Mouse (Mus musculus): ENCODE results near the gene Bcr. TPM values are rescaled to one million over a fixed set of nuclear protein-coding genes. Genes with fewer than 3 reads are reported as not detected.
A peak's percentile ranks its signal among the peaks of the same experiment; 100 is the strongest.

The Bcr gene
- polyA plus RNA-seq, 1 experiment from 2014 or later, result 38.8 TPM

GRCm38 (mm10) chr10:75055672-75056071 lies 4.7 kb upstream of the Bcr start:
- no peak for DNase-seq (ENCODE audit: low read depth, low spot score)
- no peak for ATAC-seq
- TF ChIP-seq CTCF (IDR thresholded peaks at IDR 0.05), result no peak
- ChIA-PET CTCF (interaction anchor here (0.6 to 5.4 kb wide), 3 partner anchors 9 to 105 kb away, joined by 3 to 99 read pairs (median 3); no protein-coding TSS in a partner anchor), POLR2A (no interaction called here)
- in situ Hi-C loops (cut with MboI; ENCODE audit: low pct_unique_long_range_greater_than_20kb), result loop anchor here (5.0 to 25.0 kb wide), 2 partner anchors 97 to 382 kb away; no protein-coding TSS in a partner anchor
- H3K27me3 ChIP-seq, result no peaks in the 10 kb centered on the region

- no peak for ATAC-seq
- ChIA-PET POLR2A (no interaction called here), CTCF (interaction anchor here (0.6 to 5.4 kb wide), 3 partner anchors 9 to 104 kb away, joined by 3 to 99 read pairs (median 3); no protein-coding TSS in a partner anchor)
These were observed 4.1 kb upstream of the Bcr start for GRCm38 (mm10) chr10:75056255-75056654.

GRCm38 (mm10) chr10:75058336-75058735 lies 2.1 kb upstream of the Bcr start:
- CTCF ChIA-PET, result interaction anchor here (0.6 to 5.4 kb wide), 5 partner anchors 69 to 197 kb away, joined by 3 to 99 read pairs (median 6); no protein-coding TSS in a partner anchor
- TF ChIP-seq CTCF (IDR thresholded peaks at IDR 0.05), result no peak
- no peak for ATAC-seq
- in situ Hi-C loops (cut with MboI; ENCODE audit: low pct_unique_long_range_greater_than_20kb), result loop anchor here (5.0 to 25.0 kb wide), 2 partner anchors 94 to 379 kb away; no protein-coding TSS in a partner anchor
- POLR2A ChIA-PET, result interaction anchor here (0.7 to 2.8 kb wide), 3 partner anchors 14 to 93 kb away, joined by 3 to 14 read pairs (median 4); no protein-coding TSS in a partner anchor
- no peaks in the 10 kb centered on the region for H3K27me3 ChIP-seq
- no peak for DNase-seq (ENCODE audit: low read depth, low spot score)

More at GRCm38 (mm10) chr10:75056255-75056654, 4.1 kb upstream of the Bcr start:
- no peak for TF ChIP-seq CTCF (IDR thresholded peaks at IDR 0.05)
- in situ Hi-C loops (cut with MboI; ENCODE audit: low pct_unique_long_range_greater_than_20kb), result loop anchor here (5.0 to 25.0 kb wide), 2 partner anchors 96 to 381 kb away; no protein-coding TSS in a partner anchor
- DNase-seq (ENCODE audit: low read depth, low spot score), result no peak
- no peaks in the 10 kb centered on the region for H3K27me3 ChIP-seq

GRCm38 (mm10) chr10:75058761-75059395 lies 1.5 kb upstream of the Bcr start:
- DNase-seq (ENCODE audit: low read depth, low spot score) (no peak), ATAC-seq (no peak)
- no peaks in the 10 kb centered on the region for H3K27me3 ChIP-seq
- no peak for TF ChIP-seq CTCF (IDR thresholded peaks at IDR 0.05)
- ChIA-PET POLR2A (interaction anchor here (0.6 to 2.8 kb wide), 5 partner anchors 15 to 92 kb away, joined by 3 to 14 read pairs (median 4); no protein-coding TSS in a partner anchor), CTCF (interaction anchor here (0.7 to 5.4 kb wide), 14 partner anchors 10 to 124 kb away, joined by 3 to 99 read pairs (median 6); no protein-coding TSS in a partner anchor)
- in situ Hi-C loops (cut with MboI; ENCODE audit: low pct_unique_long_range_greater_than_20kb), result loop anchor here (5.0 to 25.0 kb wide), 2 partner anchors 93 to 378 kb away; no protein-coding TSS in a partner anchor

GRCm38 (mm10) chr10:75059396-75059795 lies 996 bp upstream of the Bcr start:
- no peak for TF ChIP-seq CTCF (IDR thresholded peaks at IDR 0.05)
- POLR2A ChIA-PET, result interaction anchor here (0.6 to 2.8 kb wide), 3 partner anchors 29 to 92 kb away, joined by 3 to 14 read pairs (median 6); no protein-coding TSS in a partner anchor
- no peak for DNase-seq (ENCODE audit: low read depth, low spot score)
- in situ Hi-C loops (cut with MboI; ENCODE audit: low pct_unique_long_range_greater_than_20kb), result loop anchor here (5.0 to 25.0 kb wide), 2 partner anchors 93 to 378 kb away; no protein-coding TSS in a partner anchor
- H3K27me3 ChIP-seq, result no peaks in the 10 kb centered on the region
- peak; percentile 51 for ATAC-seq
- CTCF ChIA-PET, result interaction anchor here (0.7 to 5.4 kb wide), 16 partner anchors 10 to 124 kb away, joined by 3 to 99 read pairs (median 6); no protein-coding TSS in a partner anchor

GRCm38 (mm10) chr10:75060843-75061235 lies 447 bp downstream of the Bcr start:
- ChIA-PET CTCF (interaction anchor here (1.4 to 5.4 kb wide), 2 partner anchors 67 to 91 kb away, joined by 4 to 99 read pairs; no protein-coding TSS in a partner anchor), POLR2A (interaction anchor here (2.8 kb wide), 1 partner anchor 90 kb away, joined by 14 read pairs; no protein-coding TSS in a partner anchor)
- H3K27me3 ChIP-seq, result no peaks in the 10 kb centered on the region
- in situ Hi-C loops (cut with MboI; ENCODE audit: low pct_unique_long_range_greater_than_20kb), result loop anchor here (25.0 kb wide), 1 partner anchor 376 kb away; no protein-coding TSS in a partner anchor
- DNase-seq (ENCODE audit: low read depth, low spot score) (no peak), ATAC-seq (no peak)
- no peak for TF ChIP-seq CTCF (IDR thresholded peaks at IDR 0.05)

GRCm38 (mm10) chr10:75061341-75062188 lies 1.2 kb downstream of the Bcr start:
- H3K27me3 ChIP-seq, result no peaks in the 10 kb centered on the region
- ATAC-seq (no peak), DNase-seq (ENCODE audit: low read depth, low spot score) (no peak)
- in situ Hi-C loops (cut with MboI; ENCODE audit: low pct_unique_long_range_greater_than_20kb), result loop anchor here (25.0 kb wide), 1 partner anchor 376 kb away; no protein-coding TSS in a partner anchor
- ChIA-PET POLR2A (no interaction called here), CTCF (no interaction called here)
- TF ChIP-seq CTCF (IDR thresholded peaks at IDR 0.05), result no peak

- POLR2A ChIA-PET, result no interaction called here
- CTCF ChIA-PET, result no interaction called here
- H3K27me3 ChIP-seq, result no peaks in the 10 kb centered on the region
- ATAC-seq, result no peak
- in situ Hi-C loops (cut with MboI; ENCODE audit: low pct_unique_long_range_greater_than_20kb), result loop anchor here (25.0 kb wide), 1 partner anchor 375 kb away; no protein-coding TSS in a partner anchor
- no peak for TF ChIP-seq CTCF (IDR thresholded peaks at IDR 0.05)
- DNase-seq (ENCODE audit: low read depth, low spot score), result no peak
These were observed 1.8 kb downstream of the Bcr start for GRCm38 (mm10) chr10:75062189-75062561.

- H3K27me3 ChIP-seq, result no peaks in the 10 kb centered on the region
- ChIA-PET POLR2A (no interaction called here), CTCF (interaction anchor here (1.4 to 2.9 kb wide), 2 partner anchors 41 to 88 kb away, joined by 4 to 15 read pairs; no protein-coding TSS in a partner anchor)
- no peak for DNase-seq (ENCODE audit: low read depth, low spot score)
- TF ChIP-seq CTCF (IDR thresholded peaks at IDR 0.05), result no peak
- ATAC-seq, result no peak
- in situ Hi-C loops (cut with MboI; ENCODE audit: low pct_unique_long_range_greater_than_20kb), result loop anchor here (25.0 kb wide), 1 partner anchor 375 kb away; no protein-coding TSS in a partner anchor
These were observed 2.2 kb downstream of the Bcr start for GRCm38 (mm10) chr10:75062621-75063020.

All from Patski (cell line).